ENCODE assay signal across 8 mouse cellular contexts in genomic region chr6:118065837-118066198, GRCm38 (mm10). TPM values are rescaled to one million over a fixed set of nuclear protein-coding genes. Genes with fewer than 3 reads are reported as not detected.
DNase-seq lines count a peak whose midpoint lies in the region; ATAC-seq and TF ChIP-seq lines count a peak whose summit lies in the region.

No protein-coding gene starts in this region.

- no peak for ATAC-seq in liver, embryonic 11.5 days (replicated peaks; ENCODE audit: low FRiP score)
- ATAC-seq in stomach, postnatal 0 days (ENCODE audit: low FRiP score, low TSS enrichment): peak; percentile 34; the same call in 1 of the 2 replicates

- H3K4me1 ChIP-seq in liver, embryonic 11.5 days (replicated peaks; ENCODE audit: control insufficient read depth, insufficient read depth, low read length): 0 out of 2 replicates have a peak, but pooled peaks cover 2% of the 10 kb centered on the region
- peaks cover 4% of the 10 kb centered on the region; the same call in 1 of the 2 replicates for H3K4me1 ChIP-seq in stomach, postnatal 0 days (replicated peaks; ENCODE audit: control insufficient read depth, insufficient read depth)

- H3K4me2 ChIP-seq in liver, embryonic 11.5 days: peak overlapping the region; percentile 86
- H3K4me2 ChIP-seq in stomach, postnatal 0 days (replicated peaks; ENCODE audit: low read depth): peak overlapping the region; percentile 95

- H3K27ac ChIP-seq in gastrocnemius, adult 2 months: no peak overlapping the region
- H3K27ac ChIP-seq in liver, embryonic 11.5 days (ENCODE audit: low read depth, low read length): no peak overlapping the region
- no peak overlapping the region for H3K27ac ChIP-seq in stomach, postnatal 0 days (replicated peaks)

- DNase-seq in gastrocnemius, adult 2 months: no peak
- no peak for DNase-seq in gastrocnemius, postnatal 36 days
- peak; percentile 9 for DNase-seq in thymus, postnatal 25 days
- DNase-seq in thymus, postnatal 36 days: no peak
- DNase-seq in liver, embryonic 11.5 days (ENCODE audit: low spot score): no peak
- DNase-seq in stomach, postnatal 0 days (ENCODE audit: low spot score): no peak
- DNase-seq in spleen, postnatal 10 days (ENCODE audit: low spot score in 2 of 2): no peak
- no peak for DNase-seq in layer of hippocampus, postnatal 10 days (ENCODE audit: low spot score in 2 of 2)

- H3K36me3 ChIP-seq in liver, embryonic 11.5 days (ENCODE audit: control insufficient read depth, insufficient read depth, low read length): no peaks in the 10 kb centered on the region
- no peaks in the 10 kb centered on the region for H3K36me3 ChIP-seq in stomach, postnatal 0 days (ENCODE audit: control insufficient read depth, insufficient read depth, low read length)

- TF ChIP-seq CTCF in gastrocnemius, adult 2 months (IDR thresholded peaks at IDR 0.05): no peak
- no peak for TF ChIP-seq CTCF in stomach, postnatal 0 days (IDR thresholded peaks at IDR 0.05; ENCODE audit: low read depth)

- H3K9ac ChIP-seq in liver, embryonic 11.5 days (ENCODE audit: low read depth, low read length): no peak overlapping the region
- peak overlapping the region; percentile 23; the same call in 1 of the 2 replicates for H3K9ac ChIP-seq in stomach, postnatal 0 days (ENCODE audit: low read length)

- no peaks in the 10 kb centered on the region for H3K9me3 ChIP-seq in liver, embryonic 11.5 days (ENCODE audit: control insufficient read depth, low read length)
- H3K9me3 ChIP-seq in stomach, postnatal 0 days (ENCODE audit: control insufficient read depth, low read length): no peaks in the 10 kb centered on the region

- intact Hi-C loops in gastrocnemius, adult 2 months (cut with DNase I): no loop called here
- intact Hi-C loops in gastrocnemius, postnatal 36 days (cut with DNase I): loop anchor here (10.0 kb wide), 1 partner anchor 319 kb away; no protein-coding TSS in a partner anchor

- peaks cover 35% of the 10 kb centered on the region for H3K27me3 ChIP-seq in liver, embryonic 11.5 days (replicated peaks; ENCODE audit: control insufficient read depth, insufficient read depth, low read length)
- no peaks in the 10 kb centered on the region for H3K27me3 ChIP-seq in stomach, postnatal 0 days (ENCODE audit: control insufficient read depth, insufficient read depth, low read length)

- 2% methylated on average over 12 of the region's 12 CpGs for WGBS in liver, embryonic 11.5 days
- WGBS in stomach, postnatal 0 days: 0% methylated on average over 12 of the region's 12 CpGs

- no peak for TF ChIP-seq EP300 in stomach, postnatal 0 days (optimal IDR thresholded peaks at IDR 0.05)

- peak overlapping the region; percentile 66 for H3K4me3 ChIP-seq in gastrocnemius, adult 2 months
- peak overlapping the region; percentile 47 for H3K4me3 ChIP-seq in liver, embryonic 11.5 days (ENCODE audit: low read depth, low read length)
- H3K4me3 ChIP-seq in stomach, postnatal 0 days (ENCODE audit: low read depth, low read length): peak overlapping the region; percentile 45

RNA-seq across cellular contexts. Expression of gene Rasgef1a, which starts 54.6 kb away (rescaled TPM):
- under 1 TPM in 1 of 2 experiments, not detected in 1; 0.18 TPM for total RNA-seq in gastrocnemius, adult 2 months (2021)
- total RNA-seq in gastrocnemius, postnatal 36 days (2021): under 1 TPM; 0.10 to 0.15 TPM
- 0.08 TPM in 1 of 2 replicates, not detected in the other for polyA plus RNA-seq in liver, embryonic 11.5 days (2014; fragmentation: Nextera tagmentation; extraction: Ambion mirVana)
- polyA plus RNA-seq in stomach, postnatal 0 days (2015; fragmentation: Nextera tagmentation; extraction: Ambion mirVana): 0.13 and 0.19 TPM in 2 replicates
- 10 to 100 TPM; 88.6 to 89.3 TPM for total RNA-seq in layer of hippocampus, postnatal 10 days (2021)

Comparison
In these comparisons a context has a peak if more than half of its experiments do, and no peak if none do; other contexts are left out.
1. RNA of gene Rasgef1a, which starts 54.6 kb away (total RNA-seq): 88.6 to 89.3 TPM in layer of hippocampus, postnatal 10 days; 0.18 TPM in gastrocnemius, adult 2 months and 0.10 to 0.15 TPM in gastrocnemius, postnatal 36 days; every median in the first group is over 10 times any median in the second.
2. Peak in every context shown above with its lines, with median percentiles within 50 percentile points of each other: H3K4me3 ChIP-seq.